Mouse (Mus musculus) Muller cell, postnatal 12 days (primary cell): ENCODE results near the gene Tyrp1.

Source experiments
- DNase-seq: peaks from one replicate; pipeline ENCODE4 v3.0.0-alpha.2; 2015; ENCODE audit errors: inconsistent ontology term

Tyrp1 gene

DNA sequence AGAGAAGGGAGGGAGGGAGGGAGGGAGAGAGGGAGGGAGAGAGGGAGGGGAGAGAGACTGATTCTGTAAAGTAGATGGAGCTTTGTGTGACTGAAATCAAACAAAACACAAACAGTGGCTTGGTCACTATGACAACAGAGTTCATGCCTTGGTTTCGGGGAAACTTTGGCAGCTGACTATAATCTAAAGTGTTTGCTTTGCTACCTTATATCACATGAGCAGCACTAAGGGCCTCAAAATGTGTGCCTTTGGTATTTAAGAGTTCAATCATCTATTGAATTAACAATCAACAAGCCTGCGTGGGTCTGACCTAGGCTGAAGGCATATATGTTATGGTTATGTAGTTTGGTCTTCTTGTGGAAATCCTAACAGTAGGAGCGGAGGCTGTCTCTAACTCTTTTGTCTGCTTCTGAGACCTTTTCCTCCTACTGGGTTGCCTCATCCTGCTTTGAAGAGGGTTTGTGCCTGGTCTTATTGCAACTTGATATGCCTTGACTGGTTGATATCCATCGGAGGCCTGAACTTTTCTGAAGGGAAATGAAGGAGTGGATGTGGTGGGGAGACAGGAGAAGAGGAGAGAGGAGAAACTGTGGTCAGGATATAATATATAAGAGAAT, 61.5 kb downstream of the Tyrp1 start:
- DNase-seq = peak; percentile 20
